Mouse (Mus musculus): ENCODE measurements at regions not wholly inside any gene's neighbourhood (a gene's known extent, or its start where the extent isn't known, plus 50 kb on each side); places are given as distances from the start of the nearest gene placed in this dataset.

- TF ChIP-seq CTCF (conservative IDR thresholded peaks at IDR 0.05; ENCODE audit: insufficient read depth, insufficient read length, low read depth, low read length) (no peak), POLR2A (IDR thresholded peaks at IDR 0.05; ENCODE audit: low read depth, low read length) (no peak)
Observed at GRCm38 (mm10) chr1:153997201-153998181, 97.5 kb upstream of the Teddm2 start.
